Mouse (Mus musculus): ENCODE measurements around the gene Gm20532.
A peak's percentile ranks its signal among the peaks of the same experiment; 100 is the strongest.

- peak; percentile 35; the same call in 1 of the 2 replicates for TF ChIP-seq CTCF (IDR thresholded peaks at IDR 0.05; ENCODE audit: control insufficient read depth, insufficient read depth, low read length)
- peak; percentile 71 for TF ChIP-seq POLR2A (IDR thresholded peaks at IDR 0.05; ENCODE audit: borderline replicate concordance, control insufficient read depth, low read depth, low read length)
Measured at GRCm38 (mm10) chr2:26603720-26604671, 17.6 kb downstream of the Gm20532 start, which contains the start of gene Agpat2.
